Mouse (Mus musculus) forebrain, embryonic 16.5 days (tissue): ENCODE measurements around the gene Cdkn2d. TPM values are rescaled to one million over a fixed set of nuclear protein-coding genes. Genes with fewer than 3 reads are reported as not detected.
"Not testable (repeated sequence)": the region's sequence is repeated elsewhere in the genome, so short reads cannot be mapped to it uniquely, and the experiment has no call there.

Experiments
- ATAC-seq: fragments of 200-750 bp; cut with Nextera tagmentation; 2 replicates; pipeline ENCODE4 v1.8.0; 2017; ENCODE audit warnings: mild to moderate bottlenecking, moderate library complexity
- H3K27ac ChIP-seq: fragments of 300-500 bp; sonication (generic); 2 replicates; pipeline ENCODE4 v1.5.1; 2014; ENCODE audit warnings: low read length, control low read depth
- H3K27me3 ChIP-seq: fragments of 300-500 bp; sonication (generic); replicated peaks from 2 replicates; pipeline ENCODE4 v1.6.1; 2014; ENCODE audit warnings: low read length; ENCODE audit not compliant: control insufficient read depth, insufficient read depth
- H3K36me3 ChIP-seq: fragments of 300-500 bp; sonication (generic); 2 replicates; pipeline ENCODE4 v1.6.1; 2014; ENCODE audit not compliant: control insufficient read depth, insufficient read depth
- H3K4me1 ChIP-seq: fragments of 300-500 bp; sonication (generic); replicated peaks from 2 replicates; pipeline ENCODE4 v1.6.1; 2014; ENCODE audit warnings: low read length; ENCODE audit not compliant: control insufficient read depth, insufficient read depth
- H3K4me2 ChIP-seq: fragments of 300-500 bp; sonication (generic); 2 replicates; pipeline ENCODE4 v1.6.1; 2014; ENCODE audit warnings: mild to moderate bottlenecking, low read length, control low read depth
- H3K4me3 ChIP-seq: fragments of 300-500 bp; sonication (generic); replicated peaks from 2 replicates; pipeline ENCODE4 v1.5.1; 2014; ENCODE audit warnings: mild to moderate bottlenecking, low read length, control low read depth
- H3K9ac ChIP-seq: fragments of 300-500 bp; sonication (generic); replicated peaks from 2 replicates; pipeline ENCODE4 v1.6.1; 2014; ENCODE audit warnings: low read depth, low read length, control low read depth
- H3K9me3 ChIP-seq: fragments of 300-500 bp; sonication (generic); 2 replicates; pipeline ENCODE4 v1.6.1; 2016; ENCODE audit warnings: low read length; ENCODE audit not compliant: control insufficient read depth
- WGBS: fragments of 180-500 bp; shearing (Covaris S2); extraction: QIAGEN DNeasy Blood & Tissue Kit; methylation state at CpG from one replicate; pipeline ENCODE4 v1.1.7; 2014; 5-methylcytosine and 5-hydroxymethylcytosine counted together
- polyA plus RNA-seq: library from polyadenylated mRNA; unstranded; fragments of >200 nt; fragmentation: Nextera tagmentation; extraction: Ambion mirVana; gene quantifications from 2 replicates; pipeline ENCODE4 v1.2.1, GENCODE M21; 2015

Gene Cdkn2d
- polyA plus RNA-seq, 1 experiment from 2014 or later = 97.7 TPM

DNA sequence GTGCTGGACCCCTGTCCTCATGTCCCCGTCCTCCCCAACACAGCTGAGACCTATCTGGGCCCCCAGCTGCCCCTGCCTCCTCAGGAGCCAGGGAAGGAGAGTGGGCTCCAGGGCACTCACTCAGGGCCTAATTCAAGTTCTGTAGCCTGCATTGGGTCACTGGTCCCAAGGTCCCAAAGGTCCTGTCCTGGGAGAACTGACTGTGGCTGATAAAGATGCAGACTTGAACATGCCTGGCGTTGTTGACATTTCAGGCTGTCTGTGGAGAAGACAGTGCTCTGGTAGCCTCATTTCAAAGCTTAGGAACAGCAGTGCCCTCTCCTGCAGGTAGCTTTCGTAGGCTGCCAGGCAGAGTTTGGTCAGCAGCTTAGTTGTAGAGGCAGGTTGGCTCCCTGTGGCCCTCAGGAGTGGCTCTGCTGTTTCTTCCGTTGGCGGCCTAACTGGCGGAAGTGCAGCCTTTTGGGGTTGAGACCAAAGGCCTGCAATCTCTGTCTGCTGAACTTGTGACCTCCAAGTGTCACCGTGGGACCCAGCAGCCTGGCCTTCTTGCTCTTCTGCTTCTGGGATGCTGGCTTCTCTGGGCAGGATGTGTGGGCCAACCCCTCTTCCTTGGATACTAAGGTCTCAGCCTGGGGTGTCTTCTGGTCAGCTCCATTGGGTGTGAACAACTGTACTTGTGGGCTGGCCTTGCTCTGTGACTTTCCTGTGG is 17.5 kb downstream of the Cdkn2d start:
- Histone ChIP-seq H3K4me3 (no peak overlapping the region), H3K4me1 (no peaks in the 10 kb centered on the region), H3K36me3 (peaks cover 48% of the 10 kb centered on the region), H3K9me3 (no peaks in the 10 kb centered on the region), H3K27me3 (no peaks in the 10 kb centered on the region), H3K4me2 (no peak overlapping the region), H3K27ac (no peak overlapping the region), H3K9ac (no peak overlapping the region)
- WGBS = 88% methylated on average over 7 of the region's 7 CpGs
- no peak for ATAC-seq

DNA sequence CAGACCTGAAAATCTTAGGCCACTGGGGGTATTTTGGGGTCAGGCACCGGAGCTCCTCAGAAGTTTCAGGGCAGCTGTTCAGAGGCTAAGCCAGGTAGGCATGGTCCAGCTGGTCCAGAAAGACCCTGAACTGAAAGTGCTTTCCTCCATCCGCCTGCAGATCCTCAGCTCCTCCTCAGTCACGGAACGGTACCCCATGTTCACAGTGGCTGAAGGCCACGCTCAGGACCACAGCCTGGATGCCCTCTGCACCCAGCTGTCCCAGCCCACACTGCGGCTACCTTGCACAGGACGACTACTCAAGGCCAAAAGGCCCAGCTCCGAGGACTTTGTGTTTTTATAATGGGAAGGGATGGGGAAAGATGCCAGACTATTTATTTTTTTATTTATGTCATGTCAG is 18.1 kb downstream of the Cdkn2d start:
- Histone ChIP-seq H3K4me2 (no peak overlapping the region), H3K4me3 (no peak overlapping the region), H3K36me3 (peaks cover 51% of the 10 kb centered on the region), H3K27ac (no peak overlapping the region), H3K27me3 (no peaks in the 10 kb centered on the region), H3K9me3 (no peaks in the 10 kb centered on the region), H3K9ac (no peak overlapping the region), H3K4me1 (no peaks in the 10 kb centered on the region)
- ATAC-seq = no peak
- WGBS = 87% methylated on average over 8 of the region's 8 CpGs

DNA sequence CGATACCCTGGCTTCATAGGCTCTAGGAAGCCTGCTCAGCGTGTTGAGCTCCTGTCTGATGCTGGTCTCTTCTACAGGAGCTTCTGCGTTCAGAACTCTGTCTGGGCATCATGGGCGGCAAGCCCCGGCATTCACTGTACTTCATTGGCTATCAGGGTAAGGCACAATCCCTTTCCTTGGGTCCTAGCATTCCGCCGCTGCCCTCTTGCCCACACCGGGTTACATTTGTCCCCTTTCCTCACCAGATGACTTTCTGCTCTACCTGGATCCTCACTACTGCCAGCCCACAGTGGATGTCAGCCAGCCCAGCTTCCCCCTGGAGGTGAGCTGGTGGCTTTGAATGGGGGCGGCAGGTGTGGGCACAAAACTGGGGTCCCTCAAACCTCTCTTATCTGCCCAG is 18.8 kb downstream of the Cdkn2d start:
- Histone ChIP-seq H3K4me1 (no peaks in the 10 kb centered on the region), H3K27ac (no peak overlapping the region), H3K9me3 (no peaks in the 10 kb centered on the region), H3K4me2 (no peak overlapping the region), H3K9ac (no peak overlapping the region), H3K4me3 (no peak overlapping the region), H3K36me3 (peaks cover 49% of the 10 kb centered on the region), H3K27me3 (no peaks in the 10 kb centered on the region)
- 94% methylated on average over 9 of the region's 9 CpGs for WGBS
- ATAC-seq = no peak

DNA sequence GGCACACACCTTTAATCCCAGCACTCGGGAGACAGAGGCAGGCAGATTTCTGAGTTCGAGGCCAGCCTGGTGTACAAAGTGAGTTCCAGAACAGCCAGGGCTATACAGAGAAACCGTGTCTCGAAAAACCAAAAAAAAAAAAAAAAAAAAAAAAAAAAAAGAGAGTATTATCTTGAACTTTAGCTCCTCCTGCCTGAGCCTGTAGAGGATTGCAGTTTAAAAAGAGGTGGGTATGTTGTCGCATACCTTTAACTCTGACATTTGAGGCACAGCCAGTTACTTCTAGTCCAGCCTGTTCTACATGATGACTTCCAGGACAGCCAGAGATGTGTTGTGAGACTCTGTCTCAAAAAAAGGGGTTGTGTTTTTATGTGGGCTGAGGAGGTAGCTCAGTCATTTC is 21.6 kb downstream of the Cdkn2d start:
- ATAC-seq, H3K4me2 ChIP-seq, H3K27ac ChIP-seq, H3K27me3 ChIP-seq, H3K9me3 ChIP-seq, H3K9ac ChIP-seq, H3K4me3 ChIP-seq: not testable (repeated sequence)
- Histone ChIP-seq H3K4me1 (peaks cover 15% of the 10 kb centered on the region), H3K36me3 (peaks cover 30% of the 10 kb centered on the region)
- WGBS = 85% methylated on average over 5 of the region's 5 CpGs

DNA sequence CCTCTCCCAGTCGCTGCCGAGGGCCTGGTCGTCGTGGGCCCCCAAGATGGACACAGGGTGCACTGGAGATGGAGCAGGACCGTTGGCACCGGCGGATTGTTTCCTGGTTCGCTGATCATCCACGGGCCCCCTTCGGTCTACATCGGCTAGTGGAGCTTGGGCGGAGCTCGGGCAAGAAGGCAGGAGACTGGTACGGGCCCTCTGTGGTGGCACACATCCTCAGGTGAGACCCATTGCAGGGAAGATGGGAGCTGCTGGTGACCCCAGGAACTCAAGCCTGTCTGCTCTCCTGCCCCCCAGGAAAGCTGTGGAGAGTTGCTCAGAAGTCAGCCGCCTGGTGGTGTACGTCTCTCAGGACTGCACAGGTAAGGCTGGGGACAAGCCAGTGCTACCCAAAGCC is 22.9 kb downstream of the Cdkn2d start:
- no peaks in the 10 kb centered on the region for H3K27me3 ChIP-seq
- peaks cover 19% of the 10 kb centered on the region for H3K36me3 ChIP-seq
- H3K4me3 ChIP-seq = no peak overlapping the region
- peaks cover 18% of the 10 kb centered on the region for H3K4me1 ChIP-seq
- H3K9ac ChIP-seq = no peak overlapping the region
- ATAC-seq = no peak
- H3K27ac ChIP-seq = no peak overlapping the region
- H3K4me2 ChIP-seq = no peak overlapping the region
- H3K9me3 ChIP-seq = no peaks in the 10 kb centered on the region
- WGBS = 93% methylated on average over 16 of the region's 16 CpGs

DNA sequence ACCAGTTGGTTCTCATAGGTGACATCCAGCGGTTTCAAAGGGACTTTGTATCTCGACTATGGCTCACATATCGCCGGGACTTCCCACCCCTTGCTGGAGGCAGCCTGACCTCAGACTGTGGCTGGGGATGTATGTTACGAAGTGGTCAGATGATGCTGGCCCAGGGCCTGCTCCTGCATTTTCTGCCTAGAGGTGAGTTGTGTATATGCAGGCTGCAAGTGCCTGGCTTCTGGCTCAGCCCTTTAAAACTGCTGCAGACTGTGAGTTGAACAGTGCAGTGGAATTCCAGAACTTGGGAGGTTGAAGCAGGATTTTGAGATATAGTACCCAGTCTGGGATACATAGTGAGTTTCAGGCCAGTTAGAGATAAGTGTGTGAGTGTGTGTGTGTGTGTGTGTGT is 24.3 kb downstream of the Cdkn2d start:
- Histone ChIP-seq H3K4me3 (no peak overlapping the region), H3K27ac (no peak overlapping the region), H3K9ac (no peak overlapping the region), H3K36me3 (peaks cover 9% of the 10 kb centered on the region; the same call in 1 of the 2 replicates), H3K27me3 (no peaks in the 10 kb centered on the region), H3K9me3 (no peaks in the 10 kb centered on the region), H3K4me1 (peaks cover 18% of the 10 kb centered on the region), H3K4me2 (no peak overlapping the region)
- ATAC-seq = no peak
- 89% methylated on average over 5 of the region's 5 CpGs for WGBS

DNA sequence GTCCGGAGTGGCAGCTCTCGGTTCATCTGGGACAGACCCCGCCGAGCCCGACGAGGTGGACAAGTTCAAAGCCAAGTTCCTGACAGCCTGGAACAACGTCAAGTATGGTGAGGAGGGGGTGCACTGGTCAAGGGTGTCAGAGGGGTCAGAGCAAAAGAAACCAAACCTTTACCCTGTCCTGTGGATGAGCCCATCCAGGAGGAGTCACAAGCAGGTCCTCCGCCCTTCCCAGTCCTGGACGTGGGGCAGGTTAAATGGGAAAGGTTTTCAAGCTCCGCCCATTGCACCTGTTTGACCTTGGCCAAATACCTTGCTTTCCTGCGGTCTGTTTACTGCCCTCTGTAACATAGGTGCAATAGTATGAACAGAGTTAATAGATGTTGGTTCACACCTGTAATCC is 25.6 kb downstream of the Cdkn2d start:
- peak overlapping the region; percentile 63 for H3K4me3 ChIP-seq
- H3K4me2 ChIP-seq = peak overlapping the region; percentile 84
- ATAC-seq = no peak
- H3K36me3 ChIP-seq = peaks cover 6% of the 10 kb centered on the region; the same call in 1 of the 2 replicates
- 5% methylated on average over 11 of the region's 11 CpGs for whole genome bisulfite sequencing
- H3K27ac ChIP-seq = peak overlapping the region; percentile 49; the same call in 1 of the 2 replicates
- H3K9me3 ChIP-seq = no peaks in the 10 kb centered on the region
- no peaks in the 10 kb centered on the region for H3K27me3 ChIP-seq
- H3K9ac ChIP-seq = peak overlapping the region; percentile 76
- peaks cover 18% of the 10 kb centered on the region for H3K4me1 ChIP-seq

DNA sequence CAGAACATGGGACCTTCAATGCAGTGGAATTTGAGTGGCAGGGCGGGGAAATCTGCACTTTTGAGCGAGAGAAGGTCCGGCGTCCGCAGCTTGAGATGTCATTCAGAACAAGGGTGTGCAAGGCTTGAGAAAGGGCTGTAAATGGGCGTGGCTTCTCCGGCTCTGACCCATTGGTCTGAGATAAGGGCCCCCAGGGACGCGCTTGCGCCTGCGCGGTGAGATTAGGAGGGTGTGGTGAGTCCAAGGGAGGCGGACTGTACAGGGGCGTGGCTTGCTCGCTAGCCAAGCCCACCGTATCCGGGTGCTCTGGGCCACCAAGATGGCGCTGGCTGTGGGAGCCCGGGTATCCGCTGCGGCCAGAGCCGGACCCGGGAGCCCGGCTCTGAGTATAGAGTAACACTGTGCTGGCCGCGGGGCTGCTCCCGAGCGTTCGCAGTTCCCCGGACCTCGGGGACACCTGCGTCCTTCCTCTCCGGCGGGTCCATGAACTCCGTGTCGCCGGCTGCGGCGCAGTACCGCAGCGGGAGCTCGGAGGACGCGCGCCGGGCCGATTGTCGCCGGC is 26.1 kb downstream of the Cdkn2d start, which contains the start of gene Atg4d:
Gene Atg4d (plus strand): TSS at position 294 of the 562 bp plus-strand sequence.
- WGBS = 0% methylated on average over 45 of the region's 49 CpGs
- peaks cover 18% of the 10 kb centered on the region for H3K4me1 ChIP-seq

DNA sequence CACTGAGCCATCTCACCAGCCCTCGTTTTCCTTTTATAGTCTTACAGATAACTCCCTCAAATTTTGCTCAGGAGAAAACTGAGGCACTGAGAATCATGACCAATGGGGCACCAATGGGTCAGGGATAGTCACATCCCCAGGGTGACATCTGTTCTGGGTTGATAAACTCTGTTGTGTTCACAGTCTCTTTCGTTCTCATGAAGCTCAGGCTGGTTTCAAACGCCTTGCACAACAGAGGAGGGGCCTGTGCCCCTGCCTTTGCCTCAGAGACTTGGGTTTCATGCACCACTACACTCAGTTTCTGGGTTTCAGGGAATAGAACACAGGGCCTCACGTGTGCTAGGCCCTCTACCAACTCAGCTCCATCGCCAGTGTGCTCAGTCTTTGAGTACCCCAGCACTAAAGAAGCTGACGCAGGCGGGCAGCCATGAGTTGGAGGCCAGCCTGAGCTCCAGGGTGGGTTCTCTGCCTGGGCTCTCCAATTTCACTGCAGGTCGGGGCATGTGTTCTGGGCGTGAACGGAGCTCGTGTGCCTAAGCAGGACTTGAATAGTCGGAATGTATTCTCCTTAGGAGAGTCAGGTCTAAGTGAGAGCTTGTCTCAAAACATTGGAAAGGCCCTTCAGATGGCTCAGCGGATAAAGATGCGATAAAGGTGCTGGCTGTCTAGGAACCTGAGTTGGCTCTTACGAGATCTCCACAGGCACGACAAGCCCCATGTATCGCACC is 26.8 kb downstream of the Cdkn2d start:
- peak overlapping the region; percentile 63 for H3K4me3 ChIP-seq
- H3K4me1 ChIP-seq = peaks cover 18% of the 10 kb centered on the region
- H3K36me3 ChIP-seq = peaks cover 6% of the 10 kb centered on the region; the same call in 1 of the 2 replicates
- no peaks in the 10 kb centered on the region for H3K27me3 ChIP-seq
- H3K9me3 ChIP-seq = no peaks in the 10 kb centered on the region
- WGBS = 16% methylated on average over 17 of the region's 17 CpGs
- H3K27ac ChIP-seq = peak overlapping the region; percentile 55; the same call in 1 of the 2 replicates
- ATAC-seq = no peak; the same call in 1 of the 2 replicates
- peak overlapping the region; percentile 76 for H3K9ac ChIP-seq
- H3K4me2 ChIP-seq = peak overlapping the region; percentile 72

More for the DNA sequence above, 26.1 kb downstream of the Cdkn2d start, which contains the start of gene Atg4d:
- no peaks in the 10 kb centered on the region for H3K27me3 ChIP-seq
- peak within 1 kb of the TSS; percentile 55 for H3K27ac ChIP-seq
- peak within 1 kb of the TSS; percentile 76 for H3K9ac ChIP-seq
- peak within 1 kb of the TSS; percentile 63 for H3K4me3 ChIP-seq
- peak within 1 kb of the TSS; percentile 84 for H3K4me2 ChIP-seq
- peaks cover 6% of the 10 kb centered on the region; the same call in 1 of the 2 replicates for H3K36me3 ChIP-seq
- ATAC-seq = peak; percentile 98
- no peaks in the 10 kb centered on the region for H3K9me3 ChIP-seq
